Mouse (Mus musculus): ENCODE data around the gene Cebpb.

Gene Cebpb

GRCm38 (mm10) chr2:167665972-167666713 is 22.6 kb upstream of the Cebpb start:
- ATAC-seq (ENCODE audit: low TSS enrichment): no peak

GRCm38 (mm10) chr2:167668426-167668825 is 20.3 kb upstream of the Cebpb start:
- no peak for ATAC-seq (ENCODE audit: low TSS enrichment)

GRCm38 (mm10) chr2:167669398-167669797 is 19.3 kb upstream of the Cebpb start:
- ATAC-seq (ENCODE audit: low TSS enrichment): no peak

GRCm38 (mm10) chr2:167671101-167671633 is 17.5 kb upstream of the Cebpb start:
- no peak for ATAC-seq (ENCODE audit: low TSS enrichment)

GRCm38 (mm10) chr2:167672212-167672685 is 16.5 kb upstream of the Cebpb start:
- ATAC-seq (ENCODE audit: low TSS enrichment): 0 out of 2 replicates have a peak, but pooled peaks have one; percentile 27

GRCm38 (mm10) chr2:167675120-167675909 is 13.4 kb upstream of the Cebpb start:
- peak; percentile 26; the same call in 1 of the 2 replicates for ATAC-seq (ENCODE audit: low TSS enrichment)

GRCm38 (mm10) chr2:167678600-167678999 is 10.1 kb upstream of the Cebpb start:
- no peak for ATAC-seq (ENCODE audit: low TSS enrichment)

- peak; percentile 72 for ATAC-seq (ENCODE audit: low TSS enrichment)
Observed at GRCm38 (mm10) chr2:167679902-167680430, 8.7 kb upstream of the Cebpb start.

- ATAC-seq (ENCODE audit: low TSS enrichment): no peak
Observed at GRCm38 (mm10) chr2:167680657-167681056, 8.1 kb upstream of the Cebpb start.

- ATAC-seq (ENCODE audit: low TSS enrichment): no peak
Observed at GRCm38 (mm10) chr2:167683721-167684120, 5.0 kb upstream of the Cebpb start.

GRCm38 (mm10) chr2:167685137-167685536 is 3.6 kb upstream of the Cebpb start:
- peak; percentile 32 for ATAC-seq (ENCODE audit: low TSS enrichment)

- no peak for ATAC-seq (ENCODE audit: low TSS enrichment)
Observed at GRCm38 (mm10) chr2:167685865-167686264, 2.9 kb upstream of the Cebpb start.

GRCm38 (mm10) chr2:167686382-167687249 is 2.1 kb upstream of the Cebpb start:
- ATAC-seq (ENCODE audit: low TSS enrichment): no peak

GRCm38 (mm10) chr2:167687250-167687586 is 1.5 kb upstream of the Cebpb start:
- no peak for ATAC-seq (ENCODE audit: low TSS enrichment)

- no peak for ATAC-seq (ENCODE audit: low TSS enrichment)
Observed at GRCm38 (mm10) chr2:167687651-167688101, 1.0 kb upstream of the Cebpb start.

GRCm38 (mm10) chr2:167688126-167688497 is 603 bp upstream of the Cebpb start:
- ATAC-seq (ENCODE audit: low TSS enrichment): no peak

GRCm38 (mm10) chr2:167689501-167690218 is 945 bp downstream of the Cebpb start, which contains the start of gene Tmem189:
Gene Tmem189 (minus strand): TSS chr2:167689822.
- ATAC-seq (ENCODE audit: low TSS enrichment): peak; percentile 18

GRCm38 (mm10) chr2:167690219-167690961 is 1.7 kb downstream of the Cebpb start:
- ATAC-seq (ENCODE audit: low TSS enrichment): no peak

GRCm38 (mm10) chr2:167690962-167691311 is 2.2 kb downstream of the Cebpb start:
- ATAC-seq (ENCODE audit: low TSS enrichment): no peak

- ATAC-seq (ENCODE audit: low TSS enrichment): no peak
Observed at GRCm38 (mm10) chr2:167691410-167691809, 2.7 kb downstream of the Cebpb start.
